Mouse (Mus musculus) bone marrow macrophage, adult 2 months (primary cell): ENCODE measurements around the gene Sirt2.

Experiments used
- CTCF ChIP-seq: IDR thresholded peaks from 2 replicates; pipeline ENCODE4 v1.5.1; 2012; ENCODE audit warnings: low read depth, mild to moderate bottlenecking, low read length, moderate library complexity
- POLR2A ChIP-seq: IDR thresholded peaks from 2 replicates; pipeline ENCODE4 v1.6.1; 2012; ENCODE audit warnings: mild to moderate bottlenecking, low read depth, low read length, borderline replicate concordance

DNA sequence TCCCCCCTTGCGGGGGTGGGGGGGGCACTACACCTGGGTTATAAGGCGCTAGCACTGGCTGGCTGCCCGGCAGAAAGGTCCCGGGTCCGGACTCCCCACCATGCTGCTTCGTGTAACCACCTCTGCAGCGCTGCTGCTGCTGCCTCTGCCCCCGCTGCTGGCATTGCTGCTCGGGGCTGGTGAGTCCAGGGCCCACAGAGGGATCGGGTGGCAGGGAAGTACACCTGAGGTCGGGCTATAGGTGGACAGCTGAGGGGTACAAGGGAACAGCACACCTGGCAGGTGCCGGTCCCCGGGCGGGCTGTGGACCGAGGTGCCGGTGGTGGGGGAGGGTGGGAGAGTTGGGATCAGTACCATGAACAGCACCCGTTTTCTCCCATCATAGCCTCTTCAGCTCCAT lies 10.5 kb upstream of the Sirt2 start, which contains the start of gene Ccer2:
- no peak for TF ChIP-seq CTCF
- TF ChIP-seq POLR2A = no peak
